Comparison of ENCODE assay signal across 19 mouse cellular contexts in the genomic region with DNA sequence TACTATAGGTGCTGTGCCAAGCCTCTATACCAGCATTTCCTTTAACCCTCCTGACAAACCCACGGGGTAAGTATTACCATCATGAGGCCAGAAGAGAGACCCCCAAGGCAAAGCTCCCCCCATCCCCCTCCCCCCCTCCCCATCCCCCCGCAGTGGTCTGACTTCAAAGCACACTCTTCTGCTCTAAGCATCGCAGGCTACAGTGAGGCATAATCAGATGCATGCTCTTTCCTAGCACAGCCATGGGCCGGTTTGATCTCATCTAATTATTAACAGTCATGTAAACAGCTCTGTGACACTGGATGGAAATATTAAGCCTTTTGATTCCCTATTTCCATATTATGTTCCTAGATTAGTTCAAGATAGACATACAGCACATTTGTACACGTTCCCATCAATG.
DNase-seq lines count a peak whose midpoint lies in the region; ATAC-seq and TF ChIP-seq lines count a peak whose summit lies in the region.
"Had no signal": no experiment of that assay in that cellular context is flagged by ENCODE, and none has a peak within 500 bp of the region (broad histone marks: within the 10 kb centered on the region; RNA-seq: fewer than 3 reads in every experiment).

No protein-coding gene starts in this region.

- H3K27ac ChIP-seq in midbrain, embryonic 11.5 days (ENCODE audit: low read depth, low read length), result no peak overlapping the region
- H3K27ac ChIP-seq in midbrain, embryonic 10.5 days (replicated peaks), result no peak overlapping the region
- H3K27ac ChIP-seq in midbrain, embryonic 15.5 days, result no peak overlapping the region
- no peak overlapping the region for H3K27ac ChIP-seq in midbrain, postnatal 0 days (ENCODE audit: low read depth, low read length)
- H3K27ac ChIP-seq in embryonic facial prominence, embryonic 11.5 days (replicated peaks; ENCODE audit: low read depth, low read length), result no peak overlapping the region
- H3K27ac ChIP-seq in layer of hippocampus, adult 2 months, result no peak overlapping the region
- H3K27ac ChIP-seq: embryonic facial prominence, embryonic 12.5 days; forebrain, embryonic 13.5 days; forebrain, embryonic 15.5 days had no signal

- ATAC-seq in midbrain, embryonic 11.5 days (ENCODE audit: low FRiP score), result no peak
- ATAC-seq in midbrain, embryonic 15.5 days (replicated peaks), result peak; percentile 70
- no peak for ATAC-seq in midbrain, postnatal 0 days (ENCODE audit: low FRiP score)
- no peak for ATAC-seq in embryonic facial prominence, embryonic 11.5 days (replicated peaks; ENCODE audit: insufficient number of reproducible peaks, low FRiP score, low TSS enrichment, low read depth)
- ATAC-seq: forebrain, embryonic 13.5 days; forebrain, embryonic 15.5 days; forebrain, postnatal 0 days had no signal

- no peak overlapping the region for H3K4me3 ChIP-seq in midbrain, embryonic 11.5 days (ENCODE audit: low read depth, low read length)
- H3K4me3 ChIP-seq in midbrain, embryonic 10.5 days, result no peak overlapping the region
- no peak overlapping the region for H3K4me3 ChIP-seq in midbrain, embryonic 15.5 days
- H3K4me3 ChIP-seq in midbrain, postnatal 0 days (ENCODE audit: low read depth, low read length), result no peak overlapping the region
- no peak overlapping the region for H3K4me3 ChIP-seq in embryonic facial prominence, embryonic 11.5 days (ENCODE audit: low read depth, low read length)
- no peak overlapping the region for H3K4me3 ChIP-seq in layer of hippocampus, adult 2 months
- H3K4me3 ChIP-seq: embryonic facial prominence, embryonic 12.5 days; forebrain, embryonic 13.5 days; forebrain, embryonic 15.5 days had no signal

- 60% methylated on average over 5 of the region's 5 CpGs for WGBS in midbrain, embryonic 11.5 days
- 67% methylated on average over 5 of the region's 5 CpGs for WGBS in midbrain, embryonic 10.5 days
- 47% methylated on average over 5 of the region's 5 CpGs for WGBS in midbrain, embryonic 15.5 days
- 43% methylated on average over 5 of the region's 5 CpGs for WGBS in midbrain, postnatal 0 days
- WGBS in embryonic facial prominence, embryonic 11.5 days, result 43% methylated on average over 5 of the region's 5 CpGs

- H3K9me3 ChIP-seq in midbrain, embryonic 11.5 days (ENCODE audit: control insufficient read depth, low read length), result no peaks in the 10 kb centered on the region
- no peaks in the 10 kb centered on the region for H3K9me3 ChIP-seq in midbrain, embryonic 10.5 days (replicated peaks)
- no peaks in the 10 kb centered on the region for H3K9me3 ChIP-seq in midbrain, embryonic 15.5 days
- H3K9me3 ChIP-seq in midbrain, postnatal 0 days (ENCODE audit: low read length), result no peaks in the 10 kb centered on the region
- H3K9me3 ChIP-seq in embryonic facial prominence, embryonic 11.5 days (replicated peaks; ENCODE audit: control insufficient read depth, low read length), result no peaks in the 10 kb centered on the region
- H3K9me3 ChIP-seq: embryonic facial prominence, embryonic 12.5 days; forebrain, embryonic 13.5 days; forebrain, embryonic 15.5 days had no signal

- H3K27me3 ChIP-seq in midbrain, embryonic 11.5 days (ENCODE audit: control insufficient read depth, insufficient read depth, low read length), result no peaks in the 10 kb centered on the region
- no peaks in the 10 kb centered on the region; the same call in 1 of the 2 replicates for H3K27me3 ChIP-seq in midbrain, embryonic 10.5 days (ENCODE audit: low read depth, poor library complexity, severe bottlenecking)
- no peaks in the 10 kb centered on the region for H3K27me3 ChIP-seq in midbrain, embryonic 15.5 days (replicated peaks)
- no peaks in the 10 kb centered on the region for H3K27me3 ChIP-seq in midbrain, postnatal 0 days (ENCODE audit: insufficient read depth, low read length)
- no peaks in the 10 kb centered on the region for H3K27me3 ChIP-seq in embryonic facial prominence, embryonic 11.5 days (ENCODE audit: control insufficient read depth, insufficient read depth, low read length)
- H3K27me3 ChIP-seq: embryonic facial prominence, embryonic 12.5 days; forebrain, embryonic 13.5 days; forebrain, embryonic 15.5 days had no signal

- peaks cover 1% of the 10 kb centered on the region; the same call in 1 of the 2 replicates for H3K4me1 ChIP-seq in midbrain, embryonic 11.5 days (ENCODE audit: control insufficient read depth, insufficient read depth, low read length)
- H3K4me1 ChIP-seq in midbrain, embryonic 10.5 days, result peaks cover 4% of the 10 kb centered on the region
- H3K4me1 ChIP-seq in midbrain, embryonic 15.5 days, result peaks cover under 1% of the 10 kb centered on the region; the same call in 1 of the 2 replicates
- H3K4me1 ChIP-seq in midbrain, postnatal 0 days (ENCODE audit: insufficient read depth, low read length), result no peaks in the 10 kb centered on the region
- H3K4me1 ChIP-seq in embryonic facial prominence, embryonic 11.5 days (ENCODE audit: control insufficient read depth, insufficient read depth, low read length), result no peaks in the 10 kb centered on the region
- H3K4me1 ChIP-seq: embryonic facial prominence, embryonic 12.5 days; forebrain, embryonic 13.5 days; forebrain, embryonic 15.5 days had no signal

- no peak overlapping the region for H3K4me2 ChIP-seq in midbrain, embryonic 11.5 days
- no peak overlapping the region for H3K4me2 ChIP-seq in midbrain, embryonic 15.5 days
- no peak overlapping the region for H3K4me2 ChIP-seq in midbrain, postnatal 0 days (ENCODE audit: low read depth, low read length, poor library complexity, severe bottlenecking)
- no peak overlapping the region for H3K4me2 ChIP-seq in embryonic facial prominence, embryonic 11.5 days (ENCODE audit: low read depth, low read length)
- H3K4me2 ChIP-seq: embryonic facial prominence, embryonic 12.5 days; forebrain, embryonic 13.5 days; forebrain, embryonic 15.5 days had no signal

- DNase-seq in midbrain, embryonic 11.5 days (ENCODE audit: low spot score, missing footprints), result peak; percentile 49
- no peak for DNase-seq in midbrain, embryonic 10.5 days (ENCODE audit: low spot score)
- no peak for DNase-seq in midbrain, postnatal 0 days (ENCODE audit: low spot score)
- DNase-seq in embryonic facial prominence, embryonic 11.5 days (ENCODE audit: low spot score), result peak; percentile 43
- no peak for DNase-seq in layer of hippocampus, adult 2 months (ENCODE audit: low spot score in 2 of 2)
- DNase-seq in right cerebral cortex, postnatal 25 days, result no peak
- DNase-seq: adrenal gland, adult 2 months; adrenal gland, postnatal 10 days; adrenal gland, postnatal 25 days; cerebellum, adult 11 months; cerebellum, adult 2 months; cerebellum, adult 9-10 months; cerebellum, postnatal 10 days; cerebellum, postnatal 25 days; forebrain, postnatal 0 days had no signal

- no peaks in the 10 kb centered on the region for H3K36me3 ChIP-seq in midbrain, embryonic 11.5 days (ENCODE audit: control insufficient read depth, insufficient read depth, low read length)
- no peaks in the 10 kb centered on the region for H3K36me3 ChIP-seq in midbrain, embryonic 10.5 days
- no peaks in the 10 kb centered on the region for H3K36me3 ChIP-seq in midbrain, embryonic 15.5 days (replicated peaks)
- no peaks in the 10 kb centered on the region; the same call in 1 of the 2 replicates for H3K36me3 ChIP-seq in midbrain, postnatal 0 days (ENCODE audit: insufficient read depth, low read length)
- no peaks in the 10 kb centered on the region for H3K36me3 ChIP-seq in embryonic facial prominence, embryonic 11.5 days (replicated peaks; ENCODE audit: control insufficient read depth, insufficient read depth, low read depth, low read length)
- H3K36me3 ChIP-seq: embryonic facial prominence, embryonic 12.5 days; forebrain, embryonic 15.5 days had no signal

- H3K9ac ChIP-seq in midbrain, embryonic 11.5 days (ENCODE audit: low read length), result no peak overlapping the region
- no peak overlapping the region for H3K9ac ChIP-seq in midbrain, embryonic 15.5 days
- no peak overlapping the region for H3K9ac ChIP-seq in midbrain, postnatal 0 days (replicated peaks; ENCODE audit: low read length, poor library complexity, severe bottlenecking)
- no peak overlapping the region for H3K9ac ChIP-seq in embryonic facial prominence, embryonic 11.5 days (replicated peaks; ENCODE audit: low read length)
- H3K9ac ChIP-seq: embryonic facial prominence, embryonic 12.5 days; forebrain, embryonic 13.5 days; forebrain, embryonic 15.5 days; forebrain, postnatal 0 days had no signal

- no peak for TF ChIP-seq CTCF in midbrain, postnatal 0 days (IDR thresholded peaks at IDR 0.05)
- TF ChIP-seq CTCF in layer of hippocampus, adult 2 months (conservative IDR thresholded peaks at IDR 0.05), result no peak

Comparison
In these comparisons a context has a peak if more than half of its experiments do, and no peak if none do; other contexts are left out.
1. DNase-seq: peak in midbrain, embryonic 11.5 days (single experiment) and embryonic facial prominence, embryonic 11.5 days (single experiment); none in midbrain, embryonic 10.5 days (single experiment), midbrain, postnatal 0 days (single experiment), layer of hippocampus, adult 2 months (0 of 2) and right cerebral cortex, postnatal 25 days (single experiment).